In genomic region chr7:4292638-4293037, GRCm38 (mm10) we compare ENCODE assay signal across 32 mouse cellular contexts. TPM values are rescaled to one million over a fixed set of nuclear protein-coding genes. Genes with fewer than 3 reads are reported as not detected.
"Had no signal": no experiment of that assay in that cellular context is flagged by ENCODE, and none has a peak within 500 bp of the region (broad histone marks: within the 10 kb centered on the region; RNA-seq: fewer than 3 reads in every experiment).

No protein-coding gene starts in this region.

- H3K36me3 ChIP-seq: liver, embryonic 15.5 days; lung, embryonic 15.5 days; neural tube, embryonic 12.5 days; neural tube, embryonic 15.5 days had no signal

- H3K27ac ChIP-seq: liver, embryonic 15.5 days; lung, embryonic 15.5 days; macrophage; neural tube, embryonic 12.5 days; neural tube, embryonic 15.5 days; stomach, postnatal 0 days had no signal

- DNase-seq: kidney, adult 2 months; kidney, postnatal 10 days; kidney, postnatal 36 days; lung, adult 18-20 months; lung, postnatal 14 days; midbrain, embryonic 14.5 days; right cerebral cortex, adult 18-20 months; right cerebral cortex, postnatal 14 days; right cerebral cortex, postnatal 4 days; thymus, adult 2 months; thymus, postnatal 14 days; thymus, postnatal 4 days had no signal

- H3K4me2 ChIP-seq: liver, embryonic 11.5 days; liver, embryonic 15.5 days; lung, embryonic 15.5 days; midbrain, embryonic 11.5 days; neural tube, embryonic 12.5 days; neural tube, embryonic 15.5 days had no signal

- H3K27me3 ChIP-seq: liver, embryonic 15.5 days; lung, embryonic 15.5 days; neural tube, embryonic 12.5 days; neural tube, embryonic 15.5 days had no signal

- ATAC-seq: intestine, postnatal 0 days had no signal

- H3K9ac ChIP-seq: liver, embryonic 15.5 days; lung, embryonic 15.5 days; neural tube, embryonic 12.5 days; neural tube, embryonic 15.5 days had no signal

- H3K4me1 ChIP-seq: liver, embryonic 15.5 days; lung, embryonic 15.5 days; neural tube, embryonic 12.5 days; neural tube, embryonic 15.5 days had no signal

- H3K4me3 ChIP-seq: liver, embryonic 15.5 days; lung, embryonic 15.5 days; neural tube, embryonic 12.5 days; neural tube, embryonic 15.5 days had no signal

- H3K9me3 ChIP-seq: liver, embryonic 15.5 days; lung, embryonic 15.5 days; neural tube, embryonic 15.5 days had no signal

RNA-seq across cellular contexts. Expression of gene Ncr1, which starts 44.9 kb away (rescaled TPM):
- total RNA-seq: layer of hippocampus, adult 18-20 months; layer of hippocampus, postnatal 25 days; left cerebral cortex, adult 18-20 months; left cerebral cortex, postnatal 10 days; left cerebral cortex, postnatal 36 days; midbrain, postnatal 0 days had no signal
- polyA plus RNA-seq: intestine, postnatal 0 days; kidney, embryonic 14.5 days; limb, embryonic 11.5 days; limb, embryonic 14.5 days; liver, embryonic 11.5 days; midbrain, embryonic 11.5 days; midbrain, embryonic 14.5 days; midbrain, postnatal 0 days; neural tube, embryonic 12.5 days; neural tube, embryonic 15.5 days; stomach, embryonic 14.5 days had no signal

RNA-seq across cellular contexts. Expression of gene Lilra5, which starts 55.1 kb away (rescaled TPM):
- total RNA-seq: layer of hippocampus, postnatal 25 days; left cerebral cortex, postnatal 10 days; left cerebral cortex, postnatal 36 days; megakaryocyte-erythroid progenitor cell, adult 5-6 weeks; midbrain, postnatal 0 days had no signal
- polyA plus RNA-seq: kidney, embryonic 14.5 days; limb, embryonic 11.5 days; midbrain, embryonic 11.5 days; midbrain, postnatal 0 days; neural tube, embryonic 12.5 days; neural tube, embryonic 15.5 days had no signal
